Mouse (Mus musculus): ENCODE data around the gene Wnt11.

DNA sequence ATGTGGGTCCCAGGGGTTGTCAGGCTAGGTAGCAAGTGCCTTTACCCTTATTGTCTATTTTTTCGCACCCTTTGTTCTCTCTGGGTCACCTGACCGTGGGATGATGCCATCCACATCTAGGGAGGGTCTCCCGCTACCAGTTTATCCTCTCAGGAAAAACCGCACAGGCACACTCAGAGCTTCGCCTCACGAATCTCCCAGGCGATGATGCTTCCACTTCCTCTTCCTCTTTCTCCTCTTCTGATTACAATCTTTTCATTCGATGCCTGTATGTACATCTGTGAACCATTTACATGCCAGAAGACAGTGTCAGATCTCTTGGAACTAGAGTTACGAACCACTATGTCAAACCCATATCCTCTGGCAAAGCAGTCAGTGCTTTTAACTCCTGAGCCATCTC, 31.7 kb upstream of the Wnt11 start:
- TF ChIP-seq POLR2A (IDR thresholded peaks at IDR 0.05; ENCODE audit: borderline replicate concordance, control insufficient read depth, low read depth, low read length) (no peak), CTCF (IDR thresholded peaks at IDR 0.05; ENCODE audit: control insufficient read depth, insufficient read depth, low read length) (no peak)

Data from bone marrow, adult 2 months (tissue).